Mouse (Mus musculus): ENCODE measurements at regions not wholly inside any gene's neighbourhood (a gene's known extent, or its start where the extent isn't known, plus 50 kb on each side); places are given as distances from the start of the nearest gene placed in this dataset.

DNA sequence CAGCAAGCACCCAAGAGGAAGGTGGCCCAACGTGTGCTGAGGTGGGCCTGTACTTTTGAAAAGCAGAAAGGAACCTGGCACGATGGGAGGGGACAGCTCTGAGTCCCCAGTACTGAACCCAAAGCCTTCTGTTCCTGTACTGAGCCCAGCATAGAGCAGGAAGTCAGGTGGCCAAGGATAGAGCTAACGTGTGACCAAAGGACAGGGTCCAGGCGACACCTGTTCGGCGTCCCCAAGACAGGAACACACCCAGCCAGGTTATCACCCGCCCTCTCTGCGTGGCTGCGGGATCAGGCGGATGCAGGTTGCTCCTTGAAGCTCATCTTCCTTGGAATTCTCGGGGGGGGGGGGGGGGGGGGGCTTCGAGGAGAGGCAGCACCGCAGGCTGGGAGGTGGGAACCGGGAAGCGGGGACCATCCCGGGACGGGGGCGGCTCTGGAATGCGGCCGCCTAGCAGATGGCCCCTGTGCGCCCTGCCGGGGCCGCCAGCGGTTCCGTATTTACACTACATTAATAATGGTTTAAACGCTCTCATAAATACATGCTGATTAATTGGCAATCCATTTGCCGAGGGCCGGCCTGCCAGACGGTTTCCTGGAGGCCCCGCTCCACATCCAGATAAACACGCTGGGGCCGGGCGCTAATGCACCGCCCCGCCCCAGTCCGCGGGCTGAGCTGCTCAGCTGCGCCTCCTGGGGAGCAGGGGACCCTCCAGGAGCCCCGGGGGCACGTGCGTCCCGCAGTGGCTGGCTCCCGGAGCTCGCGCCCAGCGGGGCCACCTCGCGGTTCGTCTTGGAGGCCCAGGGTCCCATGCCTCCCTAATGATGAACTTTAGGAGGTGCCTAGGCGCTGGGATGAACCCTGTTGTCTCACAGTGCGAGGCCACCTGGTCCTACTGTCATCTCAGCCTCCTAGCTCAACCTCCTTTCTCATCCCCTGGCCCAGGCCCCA, 68.5 kb downstream of the Barx1 start:
- H3K4me2 ChIP-seq (ENCODE audit: low read depth), result no peak overlapping the region
- no peak overlapping the region for H3K4me3 ChIP-seq
- H3K36me3 ChIP-seq (ENCODE audit: control insufficient read depth, insufficient read depth), result no peaks in the 10 kb centered on the region
- peaks cover 74% of the 10 kb centered on the region for H3K27me3 ChIP-seq (ENCODE audit: control insufficient read depth, insufficient read depth, insufficient read length)
- TF ChIP-seq TCF3 (IDR thresholded peaks at IDR 0.05; ENCODE audit: insufficient read length, low read depth) (no peak), MAX (IDR thresholded peaks at IDR 0.05; ENCODE audit: low read depth) (no peak), CEBPB (IDR thresholded peaks at IDR 0.05; ENCODE audit: insufficient read depth, poor library complexity, severe bottlenecking) (no peak), POLR2A (IDR thresholded peaks at IDR 0.05; ENCODE audit: insufficient read length, low read depth) (no peak), TCF12 (IDR thresholded peaks at IDR 0.05; ENCODE audit: insufficient read depth, poor library complexity, severe bottlenecking) (no peak), MYOG (IDR thresholded peaks at IDR 0.05; ENCODE audit: control insufficient read depth in 1 of 3, insufficient read depth in 1 of 3, insufficient read length in 2 of 3, low read depth in 2 of 3) (no peak), E2F4 (IDR thresholded peaks at IDR 0.05; ENCODE audit: insufficient read depth) (no peak), SRF (IDR thresholded peaks at IDR 0.05; ENCODE audit: control insufficient read depth, insufficient read length, low read depth) (no peak), POLR2AphosphoS2 (IDR thresholded peaks at IDR 0.05; ENCODE audit: insufficient read length, low read depth) (no peak), MYOD1 (IDR thresholded peaks at IDR 0.05; ENCODE audit: control insufficient read depth in 1 of 3, insufficient read length in 2 of 3, low read depth in 2 of 3) (no peak), REST (IDR thresholded peaks at IDR 0.05; ENCODE audit: insufficient read depth, insufficient read length) (no peak)
- no peak overlapping the region for H3ac ChIP-seq (ENCODE audit: control insufficient read depth, insufficient read length)
- H3K79me2 ChIP-seq (ENCODE audit: control insufficient read depth, insufficient read depth), result no peaks in the 10 kb centered on the region

DNA sequence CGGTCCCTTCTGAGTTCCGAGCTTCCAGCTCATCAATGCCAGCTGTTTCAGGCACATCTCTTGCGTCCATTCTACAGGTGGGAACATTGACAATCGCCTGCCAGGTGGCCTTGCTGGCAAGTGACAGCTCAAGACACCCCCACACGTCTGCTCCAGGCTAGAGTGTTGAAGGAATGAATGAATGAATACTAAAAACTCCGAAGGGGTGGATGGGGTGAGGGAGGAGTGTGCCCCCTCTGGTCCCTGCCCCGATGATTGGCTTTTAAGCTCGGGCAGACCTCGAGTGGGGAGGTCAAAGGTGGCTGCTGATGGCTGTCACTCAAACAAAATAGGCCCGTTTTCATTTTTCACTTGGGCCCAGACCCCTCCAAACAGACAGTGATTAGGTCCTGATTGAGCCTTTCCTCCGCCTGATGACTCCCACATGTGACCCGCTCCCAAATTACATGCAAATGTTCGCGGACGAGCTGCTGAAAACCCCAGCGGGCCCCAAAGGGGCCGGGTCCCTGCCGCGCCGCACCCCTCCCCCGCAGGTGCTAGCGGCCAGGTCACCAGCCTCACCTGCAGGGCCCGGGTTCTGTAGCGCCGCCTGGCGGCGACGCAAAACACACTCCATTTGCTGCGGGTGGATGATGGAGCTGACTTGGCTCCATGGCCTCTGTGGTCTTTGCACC, 69.5 kb downstream of the Barx1 start:
- no peaks in the 10 kb centered on the region for H3K36me3 ChIP-seq (ENCODE audit: control insufficient read depth, insufficient read depth)
- H3K4me3 ChIP-seq, result no peak overlapping the region
- H3K4me2 ChIP-seq (ENCODE audit: low read depth), result no peak overlapping the region
- TF ChIP-seq POLR2A (IDR thresholded peaks at IDR 0.05; ENCODE audit: insufficient read length, low read depth) (no peak), E2F4 (IDR thresholded peaks at IDR 0.05; ENCODE audit: insufficient read depth) (no peak), MYOD1 (IDR thresholded peaks at IDR 0.05; ENCODE audit: control insufficient read depth in 1 of 3, insufficient read length in 2 of 3, low read depth in 2 of 3) (no peak), MAX (IDR thresholded peaks at IDR 0.05; ENCODE audit: low read depth) (no peak), SRF (IDR thresholded peaks at IDR 0.05; ENCODE audit: control insufficient read depth, insufficient read length, low read depth) (no peak), CEBPB (IDR thresholded peaks at IDR 0.05; ENCODE audit: insufficient read depth, poor library complexity, severe bottlenecking) (no peak), MYOG (IDR thresholded peaks at IDR 0.05; ENCODE audit: control insufficient read depth in 1 of 3, insufficient read depth in 1 of 3, insufficient read length in 2 of 3, low read depth in 2 of 3) (no peak), REST (IDR thresholded peaks at IDR 0.05; ENCODE audit: insufficient read depth, insufficient read length) (no peak), POLR2AphosphoS2 (IDR thresholded peaks at IDR 0.05; ENCODE audit: insufficient read length, low read depth) (no peak), TCF3 (IDR thresholded peaks at IDR 0.05; ENCODE audit: insufficient read length, low read depth) (no peak), USF1 (IDR thresholded peaks at IDR 0.05; ENCODE audit: low read depth) (no peak), TCF12 (IDR thresholded peaks at IDR 0.05; ENCODE audit: insufficient read depth, poor library complexity, severe bottlenecking) (no peak)
- H3ac ChIP-seq (ENCODE audit: control insufficient read depth, insufficient read length), result no peak overlapping the region
- peaks cover 76% of the 10 kb centered on the region for H3K27me3 ChIP-seq (ENCODE audit: control insufficient read depth, insufficient read depth, insufficient read length)
- no peaks in the 10 kb centered on the region for H3K79me2 ChIP-seq (ENCODE audit: control insufficient read depth, insufficient read depth)

DNA sequence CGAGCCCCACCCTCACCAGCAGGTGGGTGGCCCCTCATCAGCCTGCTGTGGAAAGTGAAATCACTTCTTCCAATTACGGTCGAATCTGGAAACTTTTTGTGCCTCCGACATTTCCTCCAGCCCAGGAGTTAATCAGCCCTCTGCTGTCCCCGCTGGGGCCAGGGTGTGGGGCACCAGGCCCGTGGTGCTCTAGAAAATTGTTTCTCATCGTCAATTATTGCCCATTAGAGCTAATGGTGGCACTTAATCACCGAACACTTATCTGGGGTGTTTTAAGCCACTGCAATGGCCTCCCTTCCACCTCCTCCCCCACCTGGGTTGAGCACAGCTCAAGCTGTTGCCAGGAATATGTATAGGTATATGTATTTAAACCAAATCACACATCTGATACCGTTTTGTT, 72.2 kb downstream of the Barx1 start:
- H3K4me2 ChIP-seq (ENCODE audit: low read depth), result no peak overlapping the region
- no peaks in the 10 kb centered on the region for H3K79me2 ChIP-seq (ENCODE audit: control insufficient read depth, insufficient read depth)
- peaks cover 84% of the 10 kb centered on the region for H3K27me3 ChIP-seq (ENCODE audit: control insufficient read depth, insufficient read depth, insufficient read length)
- no peak overlapping the region for H3ac ChIP-seq (ENCODE audit: control insufficient read depth, insufficient read length)
- H3K36me3 ChIP-seq (ENCODE audit: control insufficient read depth, insufficient read depth), result no peaks in the 10 kb centered on the region
- H3K4me3 ChIP-seq, result no peak overlapping the region
- no peak for TF ChIP-seq TCF3 (IDR thresholded peaks at IDR 0.05; ENCODE audit: insufficient read length, low read depth)
- TF ChIP-seq MAX (IDR thresholded peaks at IDR 0.05; ENCODE audit: low read depth), result no peak
- no peak for TF ChIP-seq POLR2AphosphoS2 (IDR thresholded peaks at IDR 0.05; ENCODE audit: insufficient read length, low read depth)
- no peak for TF ChIP-seq MYOD1 (IDR thresholded peaks at IDR 0.05; ENCODE audit: control insufficient read depth in 1 of 3, insufficient read length in 2 of 3, low read depth in 2 of 3)
- no peak for TF ChIP-seq USF1 (IDR thresholded peaks at IDR 0.05; ENCODE audit: low read depth)
- no peak for TF ChIP-seq E2F4 (IDR thresholded peaks at IDR 0.05; ENCODE audit: insufficient read depth)
- TF ChIP-seq REST (IDR thresholded peaks at IDR 0.05; ENCODE audit: insufficient read depth, insufficient read length), result no peak
- no peak for TF ChIP-seq SRF (IDR thresholded peaks at IDR 0.05; ENCODE audit: control insufficient read depth, insufficient read length, low read depth)
- no peak for TF ChIP-seq TCF12 (IDR thresholded peaks at IDR 0.05; ENCODE audit: insufficient read depth, poor library complexity, severe bottlenecking)
- TF ChIP-seq POLR2A (IDR thresholded peaks at IDR 0.05; ENCODE audit: insufficient read length, low read depth), result no peak
- no peak for TF ChIP-seq MYOG (IDR thresholded peaks at IDR 0.05; ENCODE audit: control insufficient read depth in 1 of 3, insufficient read depth in 1 of 3, insufficient read length in 2 of 3, low read depth in 2 of 3)
- TF ChIP-seq CEBPB (IDR thresholded peaks at IDR 0.05; ENCODE audit: insufficient read depth, poor library complexity, severe bottlenecking), result no peak

- Histone ChIP-seq H3K36me3 (ENCODE audit: control insufficient read depth, insufficient read depth) (no peaks in the 10 kb centered on the region), H3K4me3 (no peak overlapping the region), H3K4me2 (ENCODE audit: low read depth) (no peak overlapping the region), H3K79me2 (ENCODE audit: control insufficient read depth, insufficient read depth) (no peaks in the 10 kb centered on the region), H3K27me3 (ENCODE audit: control insufficient read depth, insufficient read depth, insufficient read length) (peaks cover 83% of the 10 kb centered on the region), H3ac (ENCODE audit: control insufficient read depth, insufficient read length) (no peak overlapping the region)
- no peak for TF ChIP-seq MAX (IDR thresholded peaks at IDR 0.05; ENCODE audit: low read depth)
- TF ChIP-seq E2F4 (IDR thresholded peaks at IDR 0.05; ENCODE audit: insufficient read depth), result no peak
- no peak for TF ChIP-seq SRF (IDR thresholded peaks at IDR 0.05; ENCODE audit: control insufficient read depth, insufficient read length, low read depth)
- TF ChIP-seq USF1 (IDR thresholded peaks at IDR 0.05; ENCODE audit: low read depth), result no peak
- no peak for TF ChIP-seq MYOG (IDR thresholded peaks at IDR 0.05; ENCODE audit: control insufficient read depth in 1 of 3, insufficient read depth in 1 of 3, insufficient read length in 2 of 3, low read depth in 2 of 3)
- no peak for TF ChIP-seq TCF3 (IDR thresholded peaks at IDR 0.05; ENCODE audit: insufficient read length, low read depth)
- TF ChIP-seq TCF12 (IDR thresholded peaks at IDR 0.05; ENCODE audit: insufficient read depth, poor library complexity, severe bottlenecking), result no peak
- no peak for TF ChIP-seq MYOD1 (IDR thresholded peaks at IDR 0.05; ENCODE audit: control insufficient read depth in 1 of 3, insufficient read length in 2 of 3, low read depth in 2 of 3)
- no peak for TF ChIP-seq REST (IDR thresholded peaks at IDR 0.05; ENCODE audit: insufficient read depth, insufficient read length)
Measured at GRCm38 (mm10) chr13:48745566-48745965, 82.8 kb downstream of the Barx1 start.
